Mouse (Mus musculus) heart, postnatal 0 days (tissue): ENCODE results near the gene Nek11. TPM values are rescaled to one million over a fixed set of nuclear protein-coding genes. Genes with fewer than 3 reads are reported as not detected.

Source experiments
- ATAC-seq: fragments of 200-750 bp; cut with Nextera tagmentation; 2 replicates; pipeline ENCODE4 v1.8.0; 2017; ENCODE audit warnings: low read depth, moderate number of reproducible peaks, moderate library complexity; ENCODE audit not compliant: insufficient read depth
- DNase-seq: peaks from one replicate; pipeline ENCODE4 v3.0.0-alpha.2; 2016; ENCODE audit warnings: low spot score
- H3K27ac ChIP-seq: fragments of 300-500 bp; sonication (generic); 2 replicates; pipeline ENCODE4 v1.5.1; 2014; ENCODE audit warnings: low read depth, mild to moderate bottlenecking
- H3K27me3 ChIP-seq: fragments of 300-500 bp; sonication (generic); 2 replicates; pipeline ENCODE4 v1.6.1; 2014; ENCODE audit warnings: low read length, mixed read lengths; ENCODE audit not compliant: control insufficient read depth, insufficient read depth
- H3K36me3 ChIP-seq: fragments of 300-500 bp; sonication (generic); replicated peaks from 2 replicates; pipeline ENCODE4 v1.6.1; 2014; ENCODE audit warnings: low read length, mixed read lengths; ENCODE audit not compliant: control insufficient read depth, insufficient read depth
- H3K4me1 ChIP-seq: fragments of 300-500 bp; sonication (generic); 2 replicates; pipeline ENCODE4 v1.6.1; 2014; ENCODE audit warnings: antibody characterized with exemption; ENCODE audit not compliant: control insufficient read depth, insufficient read depth
- H3K4me2 ChIP-seq: fragments of 300-500 bp; sonication (generic); 2 replicates; pipeline ENCODE4 v1.6.1; 2014; ENCODE audit warnings: low read depth, mild to moderate bottlenecking, low read length, moderate library complexity
- H3K4me3 ChIP-seq: fragments of 300-500 bp; sonication (generic); 2 replicates; pipeline ENCODE4 v1.5.1; 2014; ENCODE audit warnings: low read depth, low read length
- H3K9ac ChIP-seq: fragments of 300-500 bp; sonication (generic); replicated peaks from 2 replicates; pipeline ENCODE4 v1.6.1; 2014; ENCODE audit warnings: low read depth, low read length, mixed read lengths
- H3K9me3 ChIP-seq: fragments of 300-500 bp; sonication (generic); replicated peaks from 2 replicates; pipeline ENCODE4 v1.6.1; 2016; ENCODE audit warnings: low read length; ENCODE audit not compliant: control insufficient read depth
- CTCF ChIP-seq: IDR thresholded peaks from 2 replicates; pipeline ENCODE4 v1.5.1; 2016; ENCODE audit warnings: antibody characterized with exemption, control low read depth, low read depth
- EP300 ChIP-seq: IDR thresholded peaks from 2 replicates; pipeline ENCODE4 v1.6.1; 2016; ENCODE audit warnings: antibody characterized with exemption, low read depth
- WGBS: fragments of 180-500 bp; shearing (Covaris S2); extraction: QIAGEN DNeasy Blood & Tissue Kit; methylation state at CpG from one replicate; pipeline ENCODE4 v1.1.7; 2014; 5-methylcytosine and 5-hydroxymethylcytosine counted together
- polyA plus RNA-seq: library from polyadenylated mRNA; unstranded; fragments of >200 nt; fragmentation: Nextera tagmentation; extraction: Ambion mirVana; gene quantifications from 2 replicates; pipeline ENCODE4 v1.2.1, GENCODE M21; 2015
- total RNA-seq: library from RNA; depleted of rRNA; stranded (reverse); fragments of >200 nt; gene quantifications from 2 replicates; pipeline ENCODE4 v1.2.3, GENCODE M21; 2014; ENCODE audit warnings: low replicate concordance

The Nek11 gene
- total and polyA plus RNA-seq, 2 experiments from 2014 or later: 0.11 TPM; not detected in 1

DNA sequence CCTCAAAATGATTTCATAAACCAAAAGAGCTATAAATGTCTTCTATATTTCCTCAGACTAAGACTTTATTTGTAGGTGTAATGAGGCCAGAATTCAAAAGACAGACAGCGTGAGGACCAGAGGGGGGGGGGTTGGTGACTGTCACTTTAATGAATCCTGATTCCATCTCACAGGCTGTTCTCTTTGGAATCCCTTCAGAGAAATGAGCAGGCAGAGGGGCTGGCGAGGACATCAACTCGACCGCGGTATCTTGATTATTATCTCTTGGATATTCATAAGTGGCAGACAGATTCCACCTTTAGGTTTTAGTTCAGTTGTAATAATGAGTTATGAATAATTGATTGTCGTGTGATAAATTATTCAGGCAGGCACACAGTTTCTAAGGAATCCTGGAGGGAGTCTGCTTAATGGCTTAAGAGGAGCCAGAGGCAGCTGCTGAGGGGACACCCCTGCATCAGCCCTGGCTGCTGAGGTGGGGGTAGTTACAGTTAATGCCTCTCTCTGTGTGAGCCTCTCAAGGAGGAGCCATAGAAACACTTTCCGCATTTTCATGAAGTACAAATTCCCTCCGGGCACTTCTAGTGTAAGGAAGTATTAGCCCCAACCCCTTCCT, 15.7 kb downstream of the Nek11 start:
- Histone ChIP-seq H3K9me3 (no peaks in the 10 kb centered on the region), H3K36me3 (no peaks in the 10 kb centered on the region), H3K27me3 (no peaks in the 10 kb centered on the region), H3K9ac (no peak overlapping the region), H3K27ac (no peak overlapping the region), H3K4me2 (no peak overlapping the region), H3K4me1 (no peaks in the 10 kb centered on the region), H3K4me3 (no peak overlapping the region)
- TF ChIP-seq CTCF: no peak
- ATAC-seq: no peak
- WGBS: 73% methylated on average over 8 of the region's 8 CpGs
- DNase-seq: no peak

DNA sequence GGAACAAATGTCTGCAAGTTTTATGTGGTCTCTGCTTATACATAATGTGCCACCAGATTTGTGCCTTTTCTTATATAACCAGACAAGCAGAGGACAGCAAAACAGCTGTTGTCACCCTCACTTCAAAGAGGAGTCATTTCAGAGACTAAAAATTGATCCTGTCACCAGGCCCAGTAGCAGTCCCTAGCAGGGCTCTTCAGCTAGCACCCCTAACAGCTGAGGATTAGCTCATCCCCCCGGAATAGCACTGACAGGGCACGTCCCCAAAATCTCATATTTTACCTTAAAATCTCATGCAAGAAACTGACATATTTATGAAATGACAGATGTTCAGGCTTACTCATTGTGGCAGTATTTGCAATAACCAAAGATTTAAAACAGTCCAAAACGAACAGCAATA, 17.7 kb downstream of the Nek11 start:
- no peak for DNase-seq
- TF ChIP-seq EP300 (no peak), CTCF (no peak)
- H3K9me3 ChIP-seq: no peaks in the 10 kb centered on the region
- no peaks in the 10 kb centered on the region for H3K4me1 ChIP-seq
- no peak overlapping the region for H3K4me3 ChIP-seq
- WGBS: 46% methylated on average over 3 of the region's 3 CpGs
- H3K4me2 ChIP-seq: no peak overlapping the region
- no peaks in the 10 kb centered on the region for H3K27me3 ChIP-seq
- no peak for ATAC-seq
- no peak overlapping the region for H3K27ac ChIP-seq
- no peaks in the 10 kb centered on the region for H3K36me3 ChIP-seq
- no peak overlapping the region for H3K9ac ChIP-seq

DNA sequence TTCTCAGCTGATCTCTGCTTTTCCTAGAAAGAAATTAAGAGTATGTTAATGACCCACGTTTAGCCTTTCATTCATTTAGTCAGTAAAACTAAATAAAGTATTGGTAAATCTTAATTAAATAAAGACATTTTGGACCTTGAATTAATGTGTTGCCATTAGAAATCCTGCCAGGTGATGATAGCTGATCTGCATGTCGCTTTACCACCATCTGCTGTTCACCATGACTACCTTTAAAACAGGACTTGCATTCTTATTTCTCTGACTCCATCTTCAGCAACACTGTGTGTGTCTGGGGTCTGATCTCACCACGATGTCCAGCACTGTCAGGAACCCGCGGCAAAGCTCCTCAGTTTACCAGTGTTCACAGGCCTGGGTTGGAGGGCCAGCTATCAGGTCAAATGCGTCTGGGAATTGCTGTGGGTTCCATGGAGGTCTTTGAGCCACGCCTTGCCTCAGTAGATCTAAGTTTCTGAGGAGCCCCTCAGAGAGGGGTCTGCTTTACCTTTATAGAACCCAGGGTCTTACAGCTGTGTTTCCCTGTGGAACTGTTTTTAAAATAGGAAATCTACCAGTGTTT, 18.3 kb downstream of the Nek11 start:
- H3K9ac ChIP-seq: no peak overlapping the region
- no peak overlapping the region for H3K4me2 ChIP-seq
- DNase-seq (no peak), ATAC-seq (no peak)
- H3K27me3 ChIP-seq: no peaks in the 10 kb centered on the region
- H3K4me1 ChIP-seq: no peaks in the 10 kb centered on the region
- H3K4me3 ChIP-seq: no peak overlapping the region
- WGBS: 65% methylated on average over 7 of the region's 7 CpGs
- H3K27ac ChIP-seq: no peak overlapping the region
- no peaks in the 10 kb centered on the region for H3K36me3 ChIP-seq
- no peak for TF ChIP-seq CTCF
- no peak for TF ChIP-seq EP300
- H3K9me3 ChIP-seq: no peaks in the 10 kb centered on the region

DNA sequence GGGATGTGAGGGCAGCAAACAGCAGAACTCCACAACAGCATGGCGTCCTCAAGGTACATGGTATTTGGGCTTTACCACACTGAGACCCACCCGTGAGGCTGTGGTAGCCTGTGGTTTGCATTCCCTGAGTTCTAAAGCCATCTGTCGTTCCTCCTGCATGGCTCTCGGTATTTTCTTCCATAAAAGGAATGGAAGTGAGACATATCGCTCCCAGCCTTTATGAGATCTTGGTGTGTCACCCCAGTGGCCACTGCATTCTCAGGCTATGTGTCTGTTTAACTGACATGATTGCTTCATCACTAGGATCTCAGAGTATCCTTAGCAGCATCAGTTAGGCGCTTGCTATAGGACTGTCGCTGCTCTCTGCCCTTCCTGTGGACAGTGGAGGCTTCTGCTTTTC, 18.9 kb downstream of the Nek11 start:
- H3K36me3 ChIP-seq: no peaks in the 10 kb centered on the region
- 55% methylated on average over 7 of the region's 7 CpGs for WGBS

DNA sequence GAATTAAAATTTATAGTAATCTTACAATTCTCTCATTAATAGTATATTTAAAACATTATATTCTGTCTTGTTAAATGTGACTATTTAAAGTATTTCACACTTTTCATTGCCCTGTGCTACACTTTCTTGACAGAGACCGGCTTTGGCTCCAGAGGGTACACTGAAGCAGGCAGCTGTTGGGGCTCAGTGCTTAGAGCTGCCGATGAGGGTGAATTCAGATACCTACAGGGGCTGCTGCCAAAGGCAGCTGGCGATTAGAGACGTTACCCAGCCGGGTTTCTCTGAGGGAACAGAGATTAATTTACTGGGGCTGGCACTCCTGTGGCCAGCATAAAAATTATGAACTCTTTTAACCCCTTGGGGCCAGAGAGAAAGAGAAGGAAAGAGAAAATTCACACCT, 21.0 kb downstream of the Nek11 start:
- Histone ChIP-seq H3K4me2 (no peak overlapping the region), H3K27ac (no peak overlapping the region), H3K36me3 (no peaks in the 10 kb centered on the region), H3K9me3 (no peaks in the 10 kb centered on the region), H3K27me3 (no peaks in the 10 kb centered on the region), H3K9ac (no peak overlapping the region), H3K4me3 (no peak overlapping the region), H3K4me1 (no peaks in the 10 kb centered on the region)
- 41% methylated on average over 5 of the region's 5 CpGs for WGBS
- DNase-seq: no peak
- ATAC-seq: no peak
- TF ChIP-seq CTCF: no peak
- no peak for TF ChIP-seq EP300

More for the DNA sequence above, 18.9 kb downstream of the Nek11 start:
- Histone ChIP-seq H3K27ac (no peak overlapping the region), H3K4me1 (no peaks in the 10 kb centered on the region), H3K4me2 (no peak overlapping the region), H3K4me3 (no peak overlapping the region), H3K9ac (no peak overlapping the region), H3K9me3 (no peaks in the 10 kb centered on the region), H3K27me3 (no peaks in the 10 kb centered on the region)
- DNase-seq (no peak), ATAC-seq (no peak)
- TF ChIP-seq EP300: no peak
- TF ChIP-seq CTCF: no peak

DNA sequence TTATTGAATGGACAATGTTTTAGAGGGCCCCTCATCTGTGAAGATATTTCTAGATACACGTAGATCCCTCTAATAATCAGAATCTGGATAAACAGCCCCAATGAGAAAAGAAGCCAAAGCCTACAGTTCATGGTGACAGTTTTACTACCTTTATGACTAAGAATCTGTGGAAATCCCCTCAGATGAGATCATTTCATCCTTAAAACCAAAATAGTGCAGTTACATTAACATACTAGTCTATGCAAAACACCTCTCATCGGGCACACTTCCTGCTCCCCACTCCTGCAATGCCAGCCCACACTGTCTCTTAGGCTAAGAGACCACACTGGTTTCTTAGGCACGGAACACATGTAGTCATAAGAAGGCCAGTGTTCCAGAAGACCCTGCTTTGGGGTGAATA, 26.7 kb downstream of the Nek11 start:
- Histone ChIP-seq H3K9me3 (no peaks in the 10 kb centered on the region), H3K4me2 (no peak overlapping the region), H3K9ac (no peak overlapping the region), H3K27ac (no peak overlapping the region), H3K27me3 (no peaks in the 10 kb centered on the region), H3K4me3 (no peak overlapping the region), H3K36me3 (no peaks in the 10 kb centered on the region), H3K4me1 (no peaks in the 10 kb centered on the region)
- WGBS: 76% methylated on average over 3 of the region's 3 CpGs
- DNase-seq: no peak
- ATAC-seq: no peak
- TF ChIP-seq EP300: no peak
- TF ChIP-seq CTCF: no peak
